Comparison of ENCODE assay signal across 10 mouse cellular contexts in the genomic region with DNA sequence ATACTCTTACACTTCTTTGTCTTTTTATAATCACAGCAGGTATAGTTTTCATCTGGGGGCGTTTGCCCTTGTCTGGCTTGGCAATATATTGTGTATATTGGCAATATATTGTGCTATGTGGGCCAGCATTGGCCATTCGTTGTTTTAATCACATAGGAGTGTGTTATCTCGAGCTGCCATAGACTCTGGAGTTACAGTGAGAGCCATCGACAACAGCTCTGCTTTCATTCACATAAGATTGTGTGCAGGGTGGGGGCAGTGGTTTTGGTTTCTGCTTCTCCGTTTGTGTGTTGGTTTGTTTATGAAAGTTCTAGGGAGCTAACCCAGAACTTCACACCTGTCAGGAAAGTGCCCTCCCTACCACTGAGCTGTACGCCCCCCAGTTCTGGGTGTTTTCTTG. TPM values are rescaled to one million over a fixed set of nuclear protein-coding genes. Genes with fewer than 3 reads are reported as not detected.
DNase-seq lines count a peak whose midpoint lies in the region; ATAC-seq and TF ChIP-seq lines count a peak whose summit lies in the region.
"Had no signal": no experiment of that assay in that cellular context is flagged by ENCODE, and none has a peak within 500 bp of the region (broad histone marks: within the 10 kb centered on the region; RNA-seq: fewer than 3 reads in every experiment).

No protein-coding gene starts in this region.

- no peak overlapping the region for H3K4me3 ChIP-seq in heart, embryonic 10.5 days
- H3K4me3 ChIP-seq in kidney, postnatal 0 days (replicated peaks; ENCODE audit: low read depth, low read length) = no peak overlapping the region
- H3K4me3 ChIP-seq in brown adipose tissue, adult 24 weeks (ENCODE audit: insufficient read depth, low read depth, low read length) = no peak overlapping the region
- H3K4me3 ChIP-seq in liver, embryonic 13.5 days (replicated peaks) = peak overlapping the region; percentile 21
- H3K4me3 ChIP-seq in left cerebral cortex, adult 2 months = no peak overlapping the region
- H3K4me3 ChIP-seq: limb, embryonic 13.5 days had no signal

- H3K4me1 ChIP-seq in heart, embryonic 10.5 days = peaks cover 33% of the 10 kb centered on the region
- peaks cover 12% of the 10 kb centered on the region; the same call in 1 of the 2 replicates for H3K4me1 ChIP-seq in kidney, postnatal 0 days (replicated peaks; ENCODE audit: insufficient read depth, low read length)
- peaks cover 3% of the 10 kb centered on the region; the same call in 1 of the 2 replicates for H3K4me1 ChIP-seq in brown adipose tissue, adult 24 weeks (ENCODE audit: control insufficient read depth, insufficient read depth, insufficient read length, low read length)
- peaks cover 58% of the 10 kb centered on the region for H3K4me1 ChIP-seq in liver, embryonic 13.5 days (replicated peaks)

- no peak overlapping the region for H3K4me2 ChIP-seq in kidney, postnatal 0 days (ENCODE audit: low read length)
- peak overlapping the region; percentile 64 for H3K4me2 ChIP-seq in liver, embryonic 13.5 days
- H3K4me2 ChIP-seq: limb, embryonic 13.5 days had no signal

- 47% methylated on average over 6 of the region's 6 CpGs for WGBS in heart, embryonic 10.5 days
- 67% methylated on average over 6 of the region's 6 CpGs for WGBS in kidney, postnatal 0 days
- WGBS in liver, embryonic 13.5 days (ENCODE audit: insufficient replicate concordance) = 22% methylated on average over 6 of the region's 6 CpGs

- ATAC-seq in kidney, postnatal 0 days (replicated peaks; ENCODE audit: low FRiP score, low read depth) = 0 out of 2 replicates have a peak, but pooled peaks have one; percentile 2
- ATAC-seq in liver, embryonic 13.5 days (ENCODE audit: low read depth) = peak; percentile 66
- no peak for ATAC-seq in granulocyte monocyte progenitor cell, adult 5-6 weeks (replicated peaks; ENCODE audit: poor library complexity, severe bottlenecking)

- no peak for DNase-seq in heart, embryonic 10.5 days (ENCODE audit: low spot score)
- no peak for DNase-seq in heart, adult 8-10 months (ENCODE audit: low spot score)
- no peak for DNase-seq in kidney, postnatal 0 days (ENCODE audit: low spot score)
- DNase-seq in kidney, postnatal 10 days = no peak
- peak; percentile 31 for DNase-seq in liver, embryonic 13.5 days
- DNase-seq in left cerebral cortex, adult 2 months (ENCODE audit: extremely low spot score in 1 of 2, low spot score in 2 of 2) = no peak
- DNase-seq: layer of hippocampus, adult 9-11 months had no signal

- no peak for TF ChIP-seq CTCF in kidney, postnatal 0 days (IDR thresholded peaks at IDR 0.05; ENCODE audit: low read depth)
- TF ChIP-seq CTCF in left cerebral cortex, adult 2 months (IDR thresholded peaks at IDR 0.05) = no peak

- H3K36me3 ChIP-seq in heart, embryonic 10.5 days = peaks cover 46% of the 10 kb centered on the region
- peaks cover 36% of the 10 kb centered on the region; the same call in 1 of the 2 replicates for H3K36me3 ChIP-seq in kidney, postnatal 0 days (ENCODE audit: insufficient read depth, low read length)
- H3K36me3 ChIP-seq in liver, embryonic 13.5 days = no peaks in the 10 kb centered on the region

- H3K27ac ChIP-seq in heart, embryonic 10.5 days = peak overlapping the region; percentile 90
- peak overlapping the region; percentile 85 for H3K27ac ChIP-seq in kidney, postnatal 0 days
- peak overlapping the region; percentile 39 for H3K27ac ChIP-seq in brown adipose tissue, adult 24 weeks (replicated peaks; ENCODE audit: low read depth, low read length)
- peak overlapping the region; percentile 84 for H3K27ac ChIP-seq in liver, embryonic 13.5 days
- no peak overlapping the region for H3K27ac ChIP-seq in left cerebral cortex, adult 2 months
- H3K27ac ChIP-seq: limb, embryonic 13.5 days had no signal

- no peaks in the 10 kb centered on the region for H3K9me3 ChIP-seq in heart, embryonic 10.5 days
- no peaks in the 10 kb centered on the region for H3K9me3 ChIP-seq in kidney, postnatal 0 days (replicated peaks; ENCODE audit: low read length)
- H3K9me3 ChIP-seq in liver, embryonic 13.5 days (replicated peaks) = no peaks in the 10 kb centered on the region
- H3K9me3 ChIP-seq: limb, embryonic 13.5 days had no signal

- no peak overlapping the region for H3K9ac ChIP-seq in kidney, postnatal 0 days (ENCODE audit: low read depth, low read length)
- H3K9ac ChIP-seq in liver, embryonic 13.5 days = peak overlapping the region; percentile 42
- H3K9ac ChIP-seq: limb, embryonic 13.5 days had no signal

- intact Hi-C loops in left cerebral cortex, adult 2 months (cut with DNase I) = no loop called here

- H3K27me3 ChIP-seq in heart, embryonic 10.5 days (ENCODE audit: insufficient read depth, poor library complexity, severe bottlenecking) = no peaks in the 10 kb centered on the region
- H3K27me3 ChIP-seq in kidney, postnatal 0 days (ENCODE audit: insufficient read depth, low read length) = no peaks in the 10 kb centered on the region
- no peaks in the 10 kb centered on the region for H3K27me3 ChIP-seq in liver, embryonic 13.5 days
- H3K27me3 ChIP-seq: limb, embryonic 13.5 days had no signal

RNA-seq across cellular contexts. Expression of a gene that starts 55.5 kb away (rescaled TPM):
- 129 and 183 TPM in 2 replicates for polyA plus RNA-seq in heart, embryonic 10.5 days (2016; fragmentation: Nextera tagmentation; extraction: Ambion mirVana)
- total RNA-seq in heart, adult 8-10 months (2022) = 100 to 1,000 TPM in 2 of 4 experiments, 10 to 100 TPM in 2; 83.0 to 114 (median 106) TPM
- polyA plus RNA-seq in kidney, postnatal 0 days (2015; fragmentation: Nextera tagmentation; extraction: Ambion mirVana) = 70.4 and 72.1 TPM in 2 replicates
- 21.8 and 22.6 TPM in 2 replicates for polyA plus RNA-seq in brown adipose tissue, adult 24 weeks (2012; ENCODE audit: insufficient read depth, insufficient read length, missing spikeins)
- polyA plus RNA-seq in liver, embryonic 13.5 days (2015; fragmentation: Nextera tagmentation; extraction: Ambion mirVana) = 40.7 and 40.8 TPM in 2 replicates
- 72.5 and 97.7 TPM in 2 replicates for total RNA-seq in granulocyte monocyte progenitor cell, adult 5-6 weeks (2014; fragmentation: Nextera tagmentation)
- 97.8 and 98.0 TPM in 2 replicates for total RNA-seq in granulocyte monocyte progenitor cell, adult 5-6 weeks (2017)
- 10 to 100 TPM; 95.8 to 98.3 TPM for total RNA-seq in left cerebral cortex, adult 2 months (2021)
